In the genomic region with DNA sequence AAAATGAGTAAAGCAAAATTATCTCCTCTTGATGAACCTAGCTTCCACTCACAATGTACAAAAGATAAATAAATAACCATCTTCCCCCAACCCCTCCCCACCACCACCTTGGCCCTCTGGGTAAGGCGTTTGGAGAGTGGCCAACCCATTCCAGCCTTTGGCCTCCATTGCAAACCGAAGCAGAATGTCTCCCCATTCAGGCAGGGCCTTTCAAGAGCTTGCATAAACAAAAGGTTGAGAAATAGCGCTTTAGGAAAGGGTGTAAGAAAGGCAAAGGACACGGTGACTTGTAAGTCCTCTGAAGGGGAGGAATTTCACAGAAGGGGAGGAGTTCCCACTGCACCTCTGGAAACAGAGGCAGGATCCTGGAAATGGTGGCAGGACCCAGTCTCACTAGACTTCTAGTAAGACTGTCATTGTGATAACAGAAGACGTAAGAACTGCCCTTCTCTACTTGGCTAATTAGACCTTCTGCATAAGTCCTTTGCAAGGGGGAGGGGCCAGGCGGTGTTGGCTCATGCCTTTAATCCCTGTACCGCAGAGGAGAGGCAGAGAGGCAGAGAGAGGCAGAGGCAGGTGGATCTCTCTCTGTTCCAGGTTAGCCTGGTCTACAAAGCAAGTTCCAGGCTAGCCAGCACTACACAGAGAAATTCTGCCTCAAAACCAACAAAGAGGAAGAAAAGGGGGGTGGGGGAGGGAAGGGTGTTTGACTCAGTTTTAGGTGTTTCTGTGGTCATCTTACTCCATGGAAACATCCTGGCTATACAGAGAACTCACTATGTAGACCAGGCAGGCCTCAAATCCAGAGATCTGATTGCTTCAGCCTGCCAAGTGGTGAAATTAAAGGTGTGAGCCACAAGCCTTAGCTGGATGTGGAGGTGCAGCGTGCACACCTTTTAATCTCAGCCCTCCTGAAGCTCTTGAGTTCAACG, we compare ENCODE assay signal across 14 mouse cellular contexts. TPM values are rescaled to one million over a fixed set of nuclear protein-coding genes. Genes with fewer than 3 reads are reported as not detected.
DNase-seq lines count a peak whose midpoint lies in the region; ATAC-seq and TF ChIP-seq lines count a peak whose summit lies in the region.
"Had no signal": no experiment of that assay in that cellular context is flagged by ENCODE, and none has a peak within 500 bp of the region (broad histone marks: within the 10 kb centered on the region; RNA-seq: fewer than 3 reads in every experiment).

No protein-coding gene starts in this region.

- peaks cover 8% of the 10 kb centered on the region; the same call in 1 of the 2 replicates for H3K4me1 ChIP-seq in kidney, adult 2 months (ENCODE audit: control insufficient read depth, insufficient read depth, low read length)
- no peaks in the 10 kb centered on the region for H3K4me1 ChIP-seq in kidney, embryonic 16.5 days (ENCODE audit: insufficient read depth, low read length)
- H3K4me1 ChIP-seq in midbrain, embryonic 11.5 days (ENCODE audit: control insufficient read depth, insufficient read depth, low read length) = no peaks in the 10 kb centered on the region
- H3K4me1 ChIP-seq in forebrain, embryonic 13.5 days = no peaks in the 10 kb centered on the region
- H3K4me1 ChIP-seq: hindbrain, embryonic 12.5 days had no signal

- 40% methylated on average over 9 of the region's 9 CpGs for WGBS in kidney, adult 2 months
- 55% methylated on average over 9 of the region's 9 CpGs for WGBS in kidney, embryonic 16.5 days
- WGBS in midbrain, embryonic 11.5 days = 57% methylated on average over 9 of the region's 9 CpGs
- 34% methylated on average over 9 of the region's 9 CpGs for WGBS in forebrain, embryonic 13.5 days

- H3K9me3 ChIP-seq in kidney, embryonic 16.5 days (ENCODE audit: low read length) = no peaks in the 10 kb centered on the region
- no peaks in the 10 kb centered on the region for H3K9me3 ChIP-seq in midbrain, embryonic 11.5 days (ENCODE audit: control insufficient read depth, low read length)
- H3K9me3 ChIP-seq in forebrain, embryonic 13.5 days (replicated peaks) = no peaks in the 10 kb centered on the region
- H3K9me3 ChIP-seq: hindbrain, embryonic 12.5 days had no signal

- no peaks in the 10 kb centered on the region for H3K27me3 ChIP-seq in kidney, adult 2 months (replicated peaks; ENCODE audit: control insufficient read depth, insufficient read depth, low read length)
- no peaks in the 10 kb centered on the region for H3K27me3 ChIP-seq in kidney, embryonic 16.5 days (ENCODE audit: insufficient read depth, low read length)
- no peaks in the 10 kb centered on the region for H3K27me3 ChIP-seq in midbrain, embryonic 11.5 days (ENCODE audit: control insufficient read depth, insufficient read depth, low read length)
- H3K27me3 ChIP-seq in forebrain, embryonic 13.5 days = no peaks in the 10 kb centered on the region
- H3K27me3 ChIP-seq: hindbrain, embryonic 12.5 days had no signal

- no peaks in the 10 kb centered on the region for H3K36me3 ChIP-seq in kidney, adult 2 months (ENCODE audit: control insufficient read depth, insufficient read depth, low read length)
- no peaks in the 10 kb centered on the region for H3K36me3 ChIP-seq in kidney, embryonic 16.5 days (ENCODE audit: insufficient read depth, low read length)
- H3K36me3 ChIP-seq in midbrain, embryonic 11.5 days (ENCODE audit: control insufficient read depth, insufficient read depth, low read length) = no peaks in the 10 kb centered on the region
- H3K36me3 ChIP-seq in forebrain, embryonic 13.5 days (ENCODE audit: poor library complexity, severe bottlenecking) = no peaks in the 10 kb centered on the region
- H3K36me3 ChIP-seq: hindbrain, embryonic 12.5 days had no signal

- ATAC-seq in kidney, embryonic 16.5 days (ENCODE audit: low FRiP score, low TSS enrichment) = no peak
- peak; percentile 84 for ATAC-seq in megakaryocyte, adult 5-6 weeks (ENCODE audit: poor library complexity, severe bottlenecking)
- no peak for ATAC-seq in midbrain, embryonic 11.5 days (ENCODE audit: low FRiP score)
- ATAC-seq in forebrain, embryonic 13.5 days = no peak

- DNase-seq in kidney, adult 2 months = peak; percentile 81
- DNase-seq in ZHBTc4 (ENCODE audit: low read depth, low spot score) = peak; percentile 71
- peak; percentile 80 to 83 for DNase-seq in kidney, postnatal 36 days
- no peak for DNase-seq in midbrain, embryonic 11.5 days (ENCODE audit: low spot score, missing footprints)
- DNase-seq in left cerebral cortex, postnatal 25 days (ENCODE audit: low spot score in 2 of 2) = no peak
- DNase-seq: heart, adult 2 months; thymus, adult 18-20 months had no signal

- no peak for TF ChIP-seq POLR2A in kidney, adult 2 months (IDR thresholded peaks at IDR 0.05; ENCODE audit: low read depth, low read length)

- H3K4me2 ChIP-seq in kidney, embryonic 16.5 days (replicated peaks; ENCODE audit: low read depth, low read length) = no peak overlapping the region
- no peak overlapping the region for H3K4me2 ChIP-seq in midbrain, embryonic 11.5 days
- H3K4me2 ChIP-seq in forebrain, embryonic 13.5 days = no peak overlapping the region
- H3K4me2 ChIP-seq: hindbrain, embryonic 12.5 days had no signal

- H3K27ac ChIP-seq in kidney, adult 2 months (ENCODE audit: insufficient read depth, low read depth, low read length) = peak overlapping the region; percentile 87
- H3K27ac ChIP-seq in kidney, embryonic 16.5 days (ENCODE audit: low read length) = no peak overlapping the region
- H3K27ac ChIP-seq in midbrain, embryonic 11.5 days (ENCODE audit: low read depth, low read length) = no peak overlapping the region
- no peak overlapping the region for H3K27ac ChIP-seq in forebrain, embryonic 13.5 days
- H3K27ac ChIP-seq: heart, adult 2 months; hindbrain, embryonic 12.5 days; macrophage had no signal

- intact Hi-C loops in left cerebral cortex, postnatal 25 days (cut with DNase I) = no loop called here

- no peak overlapping the region for H3K9ac ChIP-seq in kidney, embryonic 16.5 days (replicated peaks; ENCODE audit: low read length)
- H3K9ac ChIP-seq in midbrain, embryonic 11.5 days (ENCODE audit: low read length) = no peak overlapping the region
- no peak overlapping the region for H3K9ac ChIP-seq in forebrain, embryonic 13.5 days
- H3K9ac ChIP-seq: hindbrain, embryonic 12.5 days had no signal

- TF ChIP-seq CTCF in kidney, adult 2 months (conservative IDR thresholded peaks at IDR 0.05; ENCODE audit: insufficient read depth, insufficient read length, low read depth, low read length) = no peak

- H3K4me3 ChIP-seq in kidney, adult 2 months (ENCODE audit: insufficient read depth, low read depth, low read length) = no peak overlapping the region
- no peak overlapping the region for H3K4me3 ChIP-seq in kidney, embryonic 16.5 days (ENCODE audit: low read length)
- no peak overlapping the region for H3K4me3 ChIP-seq in midbrain, embryonic 11.5 days (ENCODE audit: low read depth, low read length)
- H3K4me3 ChIP-seq in forebrain, embryonic 13.5 days = no peak overlapping the region
- H3K4me3 ChIP-seq: erythroblast, embryonic 14.5 days; heart, adult 2 months; hindbrain, embryonic 12.5 days had no signal

RNA-seq across cellular contexts. Expression of a gene that starts 11.6 kb away (rescaled TPM):
- 14.8 and 19.3 TPM in 2 replicates for polyA plus RNA-seq in kidney, adult 2 months (2012; rRNA removed)
- 20.4 and 22.3 TPM in 2 replicates for polyA plus RNA-seq in kidney, embryonic 16.5 days (2015; fragmentation: Nextera tagmentation; extraction: Ambion mirVana)
- total RNA-seq in megakaryocyte, adult 5-6 weeks (2015) = 34.7 and 39.4 TPM in 2 replicates
- 17.9 and 18.6 TPM in 2 replicates for total RNA-seq in megakaryocyte, adult 5-6 weeks (2017)
- 36.0 and 36.8 TPM in 2 replicates for polyA plus RNA-seq in midbrain, embryonic 11.5 days (2014; fragmentation: Nextera tagmentation; extraction: Ambion mirVana)
- 10 to 100 TPM; 44.6 to 46.3 TPM for total RNA-seq in left cerebral cortex, postnatal 25 days (2021)
- 26.4 and 26.5 TPM in 2 replicates for polyA plus RNA-seq in forebrain, embryonic 13.5 days (2015; fragmentation: Nextera tagmentation; extraction: Ambion mirVana)

RNA-seq across cellular contexts. Expression of a gene that starts 21.9 kb away (rescaled TPM):
- 5.7 and 7.4 TPM in 2 replicates for polyA plus RNA-seq in kidney, adult 2 months (2012; rRNA removed)
- 4.4 and 4.9 TPM in 2 replicates for polyA plus RNA-seq in kidney, embryonic 16.5 days (2015; fragmentation: Nextera tagmentation; extraction: Ambion mirVana)
- 0.71 and 2.9 TPM in 2 replicates for total RNA-seq in megakaryocyte, adult 5-6 weeks (2015)
- total RNA-seq in megakaryocyte, adult 5-6 weeks (2017) = 0.66 and 2.1 TPM in 2 replicates
- 3.7 and 5.4 TPM in 2 replicates for polyA plus RNA-seq in midbrain, embryonic 11.5 days (2014; fragmentation: Nextera tagmentation; extraction: Ambion mirVana)
- 1 to 10 TPM; 1.3 to 3.2 TPM for total RNA-seq in left cerebral cortex, postnatal 25 days (2021)
- 5.2 and 7.2 TPM in 2 replicates for polyA plus RNA-seq in forebrain, embryonic 13.5 days (2015; fragmentation: Nextera tagmentation; extraction: Ambion mirVana)
- polyA plus RNA-seq: erythroblast, embryonic 14.5 days had no signal

RNA-seq across cellular contexts. Expression of a gene that starts 31.8 kb away (rescaled TPM):
- polyA plus RNA-seq in kidney, adult 2 months (2012; rRNA removed) = 3.2 and 3.7 TPM in 2 replicates
- 0.21 and 0.28 TPM in 2 replicates for polyA plus RNA-seq in kidney, embryonic 16.5 days (2015; fragmentation: Nextera tagmentation; extraction: Ambion mirVana)
- total RNA-seq in megakaryocyte, adult 5-6 weeks (2015) = not detected in 2 replicates
- total RNA-seq in megakaryocyte, adult 5-6 weeks (2017) = 0.41 TPM in 1 of 2 replicates, not detected in the other
- 0.18 and 0.22 TPM in 2 replicates for polyA plus RNA-seq in midbrain, embryonic 11.5 days (2014; fragmentation: Nextera tagmentation; extraction: Ambion mirVana)
- total RNA-seq in left cerebral cortex, postnatal 25 days (2021) = 10 to 100 TPM; 15.0 to 17.0 TPM
- 0.27 and 0.37 TPM in 2 replicates for polyA plus RNA-seq in forebrain, embryonic 13.5 days (2015; fragmentation: Nextera tagmentation; extraction: Ambion mirVana)
- polyA plus RNA-seq: erythroblast, embryonic 14.5 days; macrophage; neural tube, embryonic 11.5 days had no signal

RNA-seq across cellular contexts. Expression of a gene that starts 34.7 kb away (rescaled TPM):
- polyA plus RNA-seq in kidney, adult 2 months (2012; rRNA removed) = 0.54 and 0.61 TPM in 2 replicates
- 6.5 and 7.8 TPM in 2 replicates for polyA plus RNA-seq in kidney, embryonic 16.5 days (2015; fragmentation: Nextera tagmentation; extraction: Ambion mirVana)
- total RNA-seq in megakaryocyte, adult 5-6 weeks (2015) = 0.07 TPM in 1 of 2 replicates, not detected in the other
- total RNA-seq in megakaryocyte, adult 5-6 weeks (2017) = not detected in 2 replicates
- 7.1 and 9.3 TPM in 2 replicates for polyA plus RNA-seq in midbrain, embryonic 11.5 days (2014; fragmentation: Nextera tagmentation; extraction: Ambion mirVana)
- total RNA-seq in left cerebral cortex, postnatal 25 days (2021) = 1 to 10 TPM; 4.6 to 5.8 TPM
- polyA plus RNA-seq in forebrain, embryonic 13.5 days (2015; fragmentation: Nextera tagmentation; extraction: Ambion mirVana) = 9.6 and 10.5 TPM in 2 replicates

RNA-seq across cellular contexts. Expression of a gene that starts 42.9 kb away (rescaled TPM):
- 1,042 and 1,503 TPM in 2 replicates for polyA plus RNA-seq in kidney, adult 2 months (2012; rRNA removed)
- polyA plus RNA-seq in kidney, embryonic 16.5 days (2015; fragmentation: Nextera tagmentation; extraction: Ambion mirVana) = 1,059 and 1,110 TPM in 2 replicates
- 261 and 270 TPM in 2 replicates for total RNA-seq in megakaryocyte, adult 5-6 weeks (2015)
- total RNA-seq in megakaryocyte, adult 5-6 weeks (2017) = 123 and 132 TPM in 2 replicates
- polyA plus RNA-seq in midbrain, embryonic 11.5 days (2014; fragmentation: Nextera tagmentation; extraction: Ambion mirVana) = 880 and 964 TPM in 2 replicates
- 100 to 1,000 TPM; 441 to 443 TPM for total RNA-seq in left cerebral cortex, postnatal 25 days (2021)
- polyA plus RNA-seq in forebrain, embryonic 13.5 days (2015; fragmentation: Nextera tagmentation; extraction: Ambion mirVana) = 1,055 and 1,072 TPM in 2 replicates

Comparison
In these comparisons a context has a peak if more than half of its experiments do, and no peak if none do; other contexts are left out.
1. DNase-seq: peak in kidney, adult 2 months (single experiment), ZHBTc4 (single experiment) and kidney, postnatal 36 days (2 of 2); none in midbrain, embryonic 11.5 days (single experiment) and left cerebral cortex, postnatal 25 days (0 of 2).